Mouse (Mus musculus): ENCODE measurements around the gene Oprd1. TPM values are rescaled to one million over a fixed set of nuclear protein-coding genes. Genes with fewer than 3 reads are reported as not detected.
A peak's percentile ranks its signal among the peaks of the same experiment; 100 is the strongest.

Gene Oprd1
- polyA plus RNA-seq, 1 experiment from 2014 or later, result 0.19 TPM

DNA sequence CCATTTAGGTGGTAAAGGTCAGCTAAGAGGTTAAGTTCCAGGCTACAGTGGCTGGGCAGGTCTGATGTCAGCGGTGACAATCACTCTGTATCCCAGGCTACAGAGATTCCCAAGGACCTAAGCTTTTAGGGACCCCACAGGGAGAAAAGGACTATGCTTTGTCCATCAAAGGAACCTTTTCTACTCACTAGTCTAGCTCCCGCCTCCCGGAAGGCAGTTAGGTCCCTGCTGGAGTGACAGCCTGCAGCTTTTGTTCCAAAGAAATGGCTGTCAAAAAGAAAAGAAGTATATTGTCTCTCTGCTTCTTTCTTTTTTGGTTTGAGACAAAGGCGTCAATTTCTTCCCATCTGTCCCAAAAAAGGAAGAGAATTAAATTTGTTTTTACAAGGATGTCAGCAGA, 33.1 kb downstream of the Oprd1 start:
- 41% methylated on average over 4 of the region's 4 CpGs for WGBS
- no peaks in the 10 kb centered on the region for H3K36me3 ChIP-seq (ENCODE audit: control insufficient read depth, insufficient read depth, low read length)
- ATAC-seq (ENCODE audit: low read depth), result no peak
- H3K4me1 ChIP-seq (ENCODE audit: control insufficient read depth, insufficient read depth, low read length), result no peaks in the 10 kb centered on the region
- no peak overlapping the region for H3K4me2 ChIP-seq (ENCODE audit: low read depth, low read length)
- no peak for DNase-seq (ENCODE audit: low spot score)
- H3K4me3 ChIP-seq (ENCODE audit: low read depth, low read length), result no peak overlapping the region
- H3K27ac ChIP-seq (replicated peaks; ENCODE audit: low read depth, low read length), result no peak overlapping the region
- H3K9ac ChIP-seq (ENCODE audit: low read depth, low read length), result no peak overlapping the region
- H3K9me3 ChIP-seq (ENCODE audit: control insufficient read depth, low read length), result no peaks in the 10 kb centered on the region
- peaks cover 11% of the 10 kb centered on the region; the same call in 1 of the 2 replicates for H3K27me3 ChIP-seq (replicated peaks; ENCODE audit: control insufficient read depth, insufficient read depth, low read length)

DNA sequence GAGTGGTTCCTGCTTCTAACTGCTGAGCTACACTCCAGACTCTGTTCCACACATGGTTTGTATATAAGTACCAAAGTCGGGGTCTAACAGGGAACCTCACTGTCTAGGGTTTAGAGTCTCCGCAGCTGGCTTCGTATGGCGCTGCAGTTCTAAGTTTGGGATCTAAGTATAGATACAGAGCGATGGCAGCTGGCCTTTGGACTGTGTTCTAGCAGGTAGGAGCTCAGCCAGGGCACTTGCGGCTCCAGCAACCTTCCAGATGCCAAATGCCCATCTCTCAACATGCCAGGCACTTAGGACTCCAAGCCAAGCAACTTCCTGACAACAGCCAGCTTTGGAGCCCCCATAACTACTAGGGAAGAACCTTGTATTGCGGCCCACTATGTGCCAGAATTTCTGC, 36.1 kb downstream of the Oprd1 start:
- Histone ChIP-seq H3K36me3 (ENCODE audit: control insufficient read depth, insufficient read depth, low read length) (no peaks in the 10 kb centered on the region), H3K4me3 (ENCODE audit: low read depth, low read length) (no peak overlapping the region), H3K9me3 (ENCODE audit: control insufficient read depth, low read length) (no peaks in the 10 kb centered on the region), H3K4me1 (ENCODE audit: control insufficient read depth, insufficient read depth, low read length) (no peaks in the 10 kb centered on the region), H3K4me2 (ENCODE audit: low read depth, low read length) (no peak overlapping the region), H3K9ac (ENCODE audit: low read depth, low read length) (no peak overlapping the region), H3K27me3 (replicated peaks; ENCODE audit: control insufficient read depth, insufficient read depth, low read length) (peaks cover 4% of the 10 kb centered on the region; the same call in 1 of the 2 replicates), H3K27ac (replicated peaks; ENCODE audit: low read depth, low read length) (no peak overlapping the region)
- 94% methylated on average over 7 of the region's 7 CpGs for WGBS
- no peak for DNase-seq (ENCODE audit: low spot score)
- no peak for ATAC-seq (ENCODE audit: low read depth)

DNA sequence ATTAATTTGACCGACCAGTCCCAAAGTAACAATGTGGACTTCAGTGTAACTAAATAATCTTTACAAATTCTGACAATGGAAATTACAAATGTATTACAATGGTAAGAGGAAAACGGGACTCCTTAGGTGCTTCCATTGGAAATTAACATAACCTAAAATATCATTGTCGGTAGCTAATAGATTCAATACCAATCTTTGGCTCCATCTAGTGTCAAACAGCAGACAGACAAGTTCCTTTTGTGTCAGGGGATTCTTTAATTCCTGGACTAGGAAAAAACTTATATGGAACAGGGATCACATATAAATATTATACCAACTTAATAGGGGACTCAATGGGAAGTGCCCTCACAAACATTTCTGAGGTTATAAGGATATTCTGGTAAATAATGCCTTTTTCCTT, 43.1 kb downstream of the Oprd1 start:
- Histone ChIP-seq H3K4me2 (ENCODE audit: low read depth, low read length) (no peak overlapping the region), H3K4me1 (ENCODE audit: control insufficient read depth, insufficient read depth, low read length) (no peaks in the 10 kb centered on the region), H3K27me3 (replicated peaks; ENCODE audit: control insufficient read depth, insufficient read depth, low read length) (no peaks in the 10 kb centered on the region), H3K36me3 (ENCODE audit: control insufficient read depth, insufficient read depth, low read length) (no peaks in the 10 kb centered on the region), H3K9me3 (ENCODE audit: control insufficient read depth, low read length) (no peaks in the 10 kb centered on the region), H3K9ac (ENCODE audit: low read depth, low read length) (no peak overlapping the region), H3K27ac (replicated peaks; ENCODE audit: low read depth, low read length) (no peak overlapping the region), H3K4me3 (ENCODE audit: low read depth, low read length) (no peak overlapping the region)
- DNase-seq (ENCODE audit: low spot score) (peak; percentile 20), ATAC-seq (ENCODE audit: low read depth) (no peak)
- 35% methylated on average over 3 of the region's 3 CpGs for WGBS

DNA sequence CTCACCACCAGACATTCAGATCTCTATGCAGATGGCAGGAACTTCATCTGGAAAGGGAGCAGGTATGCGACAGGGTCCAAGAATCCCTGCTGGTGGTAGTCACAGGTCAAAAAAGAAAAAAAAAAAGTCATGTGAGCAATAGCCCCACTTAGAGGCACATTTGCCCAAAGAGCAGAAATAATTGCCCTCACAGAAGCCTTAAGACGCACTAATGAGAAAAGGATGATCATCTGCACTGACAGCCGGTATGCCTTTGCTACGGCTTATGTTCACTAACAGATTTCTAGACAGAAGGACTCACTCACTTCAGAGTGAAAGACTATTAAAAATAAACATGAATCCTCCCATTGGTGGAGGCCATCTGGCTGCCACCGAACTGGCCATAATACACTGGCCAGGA, 44.7 kb downstream of the Oprd1 start:
- Histone ChIP-seq H3K36me3 (ENCODE audit: control insufficient read depth, insufficient read depth, low read length) (no peaks in the 10 kb centered on the region), H3K27me3 (replicated peaks; ENCODE audit: control insufficient read depth, insufficient read depth, low read length) (no peaks in the 10 kb centered on the region), H3K4me3 (ENCODE audit: low read depth, low read length) (no peak overlapping the region), H3K9ac (ENCODE audit: low read depth, low read length) (no peak overlapping the region), H3K4me1 (ENCODE audit: control insufficient read depth, insufficient read depth, low read length) (no peaks in the 10 kb centered on the region), H3K27ac (replicated peaks; ENCODE audit: low read depth, low read length) (no peak overlapping the region), H3K9me3 (ENCODE audit: control insufficient read depth, low read length) (no peaks in the 10 kb centered on the region), H3K4me2 (ENCODE audit: low read depth, low read length) (no peak overlapping the region)
- DNase-seq (ENCODE audit: low spot score) (no peak), ATAC-seq (ENCODE audit: low read depth) (no peak)
- 63% methylated on average over 5 of the region's 5 CpGs for WGBS

DNA sequence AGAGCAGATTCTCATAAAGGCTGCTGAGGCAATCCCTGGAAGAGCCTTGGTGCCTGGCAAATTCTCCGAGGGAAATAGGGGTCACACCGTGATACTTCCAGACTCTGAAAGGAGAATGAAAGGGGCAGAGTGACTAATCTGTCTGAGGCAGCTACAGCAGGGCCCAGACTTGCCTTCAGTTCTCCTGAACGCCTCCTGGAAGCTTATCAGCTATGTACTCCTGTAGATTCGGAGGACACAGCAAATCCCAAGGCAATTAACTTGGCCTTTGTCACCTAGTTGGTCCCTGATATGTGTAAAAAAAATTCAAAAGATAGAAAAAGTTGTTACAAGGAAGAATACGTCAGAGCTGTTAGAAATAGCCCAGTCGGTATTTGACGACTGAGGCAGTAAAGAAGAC, 49.2 kb downstream of the Oprd1 start:
- no peak for ATAC-seq (ENCODE audit: low read depth)
- Histone ChIP-seq H3K27me3 (replicated peaks; ENCODE audit: control insufficient read depth, insufficient read depth, low read length) (no peaks in the 10 kb centered on the region), H3K27ac (replicated peaks; ENCODE audit: low read depth, low read length) (no peak overlapping the region), H3K9ac (ENCODE audit: low read depth, low read length) (no peak overlapping the region), H3K4me2 (ENCODE audit: low read depth, low read length) (no peak overlapping the region), H3K9me3 (ENCODE audit: control insufficient read depth, low read length) (no peaks in the 10 kb centered on the region), H3K4me3 (ENCODE audit: low read depth, low read length) (no peak overlapping the region), H3K4me1 (ENCODE audit: control insufficient read depth, insufficient read depth, low read length) (no peaks in the 10 kb centered on the region), H3K36me3 (ENCODE audit: control insufficient read depth, insufficient read depth, low read length) (no peaks in the 10 kb centered on the region)
- DNase-seq (ENCODE audit: low spot score), result no peak
- WGBS, result 76% methylated on average over 7 of the region's 7 CpGs

DNA sequence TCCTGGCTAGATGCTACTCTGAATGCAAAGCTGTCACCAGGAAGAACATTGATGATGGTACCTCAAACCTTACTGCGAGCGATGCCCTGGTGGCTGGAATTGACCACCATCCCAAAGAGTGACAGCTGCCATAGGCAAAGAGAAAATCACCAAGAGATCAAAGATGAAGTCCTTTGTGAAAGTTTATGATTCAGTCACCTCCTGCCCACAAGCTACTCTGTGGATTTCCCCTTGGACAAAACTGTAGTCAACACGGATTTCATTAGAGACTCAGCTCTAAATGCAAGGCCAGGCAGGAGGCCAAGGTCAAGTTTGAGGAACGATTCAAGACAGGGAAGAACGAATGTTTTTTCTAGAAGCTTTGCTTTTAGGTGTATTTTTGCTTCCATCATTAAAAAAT, 50.4 kb downstream of the Oprd1 start:
- no peak for DNase-seq (ENCODE audit: low spot score)
- Histone ChIP-seq H3K36me3 (ENCODE audit: control insufficient read depth, insufficient read depth, low read length) (no peaks in the 10 kb centered on the region), H3K9ac (ENCODE audit: low read depth, low read length) (no peak overlapping the region), H3K27me3 (replicated peaks; ENCODE audit: control insufficient read depth, insufficient read depth, low read length) (no peaks in the 10 kb centered on the region), H3K4me1 (ENCODE audit: control insufficient read depth, insufficient read depth, low read length) (no peaks in the 10 kb centered on the region), H3K4me2 (ENCODE audit: low read depth, low read length) (no peak overlapping the region), H3K4me3 (ENCODE audit: low read depth, low read length) (no peak overlapping the region), H3K27ac (replicated peaks; ENCODE audit: low read depth, low read length) (no peak overlapping the region), H3K9me3 (ENCODE audit: control insufficient read depth, low read length) (no peaks in the 10 kb centered on the region)
- 86% methylated on average over 5 of the region's 5 CpGs for WGBS
- ATAC-seq (ENCODE audit: low read depth), result no peak

DNA sequence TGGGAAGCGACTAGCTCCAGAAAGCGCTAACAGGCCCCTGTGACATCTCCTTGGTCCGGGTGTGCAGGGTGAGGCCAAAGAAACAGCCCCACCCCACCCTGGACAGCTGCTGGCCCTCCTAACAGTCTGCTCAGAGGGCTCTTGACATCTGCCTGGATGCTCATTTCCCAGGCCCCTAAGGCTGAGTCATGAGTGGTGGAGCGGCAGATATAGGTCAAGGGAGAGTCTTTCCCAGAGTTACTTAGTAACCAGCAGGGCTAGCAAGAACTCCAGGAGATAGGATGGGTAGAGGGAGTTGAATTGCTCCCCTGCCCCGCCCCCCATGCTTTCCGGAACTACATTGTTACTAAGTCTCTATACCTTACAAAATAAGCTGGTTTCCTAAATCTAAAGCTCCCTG, 51.1 kb downstream of the Oprd1 start:
- Histone ChIP-seq H3K27ac (replicated peaks; ENCODE audit: low read depth, low read length) (no peak overlapping the region), H3K9ac (ENCODE audit: low read depth, low read length) (no peak overlapping the region), H3K27me3 (replicated peaks; ENCODE audit: control insufficient read depth, insufficient read depth, low read length) (no peaks in the 10 kb centered on the region), H3K36me3 (ENCODE audit: control insufficient read depth, insufficient read depth, low read length) (no peaks in the 10 kb centered on the region), H3K4me3 (ENCODE audit: low read depth, low read length) (no peak overlapping the region), H3K4me1 (ENCODE audit: control insufficient read depth, insufficient read depth, low read length) (no peaks in the 10 kb centered on the region), H3K9me3 (ENCODE audit: control insufficient read depth, low read length) (no peaks in the 10 kb centered on the region), H3K4me2 (ENCODE audit: low read depth, low read length) (no peak overlapping the region)
- no peak for DNase-seq (ENCODE audit: low spot score)
- 73% methylated on average over 6 of the region's 6 CpGs for WGBS
- no peak for ATAC-seq (ENCODE audit: low read depth)

DNA sequence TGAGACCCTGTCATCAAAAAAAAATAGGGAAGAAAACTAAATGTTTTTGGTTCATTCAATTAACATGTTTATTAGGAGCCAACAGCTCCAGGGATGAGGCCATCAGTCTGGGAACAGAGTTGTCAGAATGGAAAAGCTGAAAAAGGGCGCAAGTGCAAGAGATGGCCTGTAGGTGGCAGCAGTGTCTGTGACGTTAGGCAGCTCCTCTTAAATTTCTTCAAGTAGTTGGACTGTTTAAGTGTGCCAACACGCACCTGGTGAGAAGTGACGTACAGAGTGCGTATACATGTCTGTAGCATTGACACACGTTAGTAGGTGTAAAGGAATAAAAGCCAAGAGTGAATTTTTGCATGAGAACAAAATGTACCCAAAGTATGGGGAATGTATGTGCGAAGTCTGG, 55.4 kb downstream of the Oprd1 start:
- Histone ChIP-seq H3K4me1 (ENCODE audit: control insufficient read depth, insufficient read depth, low read length) (no peaks in the 10 kb centered on the region), H3K9me3 (ENCODE audit: control insufficient read depth, low read length) (no peaks in the 10 kb centered on the region), H3K36me3 (ENCODE audit: control insufficient read depth, insufficient read depth, low read length) (no peaks in the 10 kb centered on the region), H3K4me2 (ENCODE audit: low read depth, low read length) (no peak overlapping the region), H3K9ac (ENCODE audit: low read depth, low read length) (no peak overlapping the region), H3K27ac (replicated peaks; ENCODE audit: low read depth, low read length) (no peak overlapping the region), H3K4me3 (ENCODE audit: low read depth, low read length) (no peak overlapping the region), H3K27me3 (replicated peaks; ENCODE audit: control insufficient read depth, insufficient read depth, low read length) (no peaks in the 10 kb centered on the region)
- WGBS, result 15% methylated on average over 7 of the region's 7 CpGs
- no peak for ATAC-seq (ENCODE audit: low read depth)
- peak; percentile 79 for DNase-seq (ENCODE audit: low spot score)

DNA sequence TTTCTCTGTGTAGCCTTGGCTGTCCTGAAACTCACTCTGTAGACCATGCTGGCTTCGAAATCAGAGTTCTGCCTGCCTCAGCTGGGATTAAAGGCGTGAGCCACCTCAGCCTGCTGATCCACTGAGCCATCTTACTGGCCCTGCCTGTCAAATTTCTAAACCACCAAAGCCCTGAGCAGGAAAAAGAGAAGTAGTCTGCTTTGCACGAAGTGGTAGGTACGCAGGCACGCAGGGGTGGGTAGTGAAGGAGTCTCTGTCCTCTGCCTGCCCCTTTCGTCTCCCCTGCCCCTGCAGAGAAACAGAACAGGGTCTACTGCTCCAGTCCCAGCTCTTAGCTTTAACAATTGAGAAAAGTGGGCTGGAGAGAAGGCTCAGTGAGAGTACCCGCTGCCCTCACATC, 59.2 kb downstream of the Oprd1 start:
- H3K27me3 ChIP-seq (replicated peaks; ENCODE audit: control insufficient read depth, insufficient read depth, low read length), result no peaks in the 10 kb centered on the region
- DNase-seq (ENCODE audit: low spot score) (no peak), ATAC-seq (ENCODE audit: low read depth) (no peak)
- H3K36me3 ChIP-seq (ENCODE audit: control insufficient read depth, insufficient read depth, low read length), result no peaks in the 10 kb centered on the region
- H3K27ac ChIP-seq (replicated peaks; ENCODE audit: low read depth, low read length), result no peak overlapping the region
- no peaks in the 10 kb centered on the region for H3K4me1 ChIP-seq (ENCODE audit: control insufficient read depth, insufficient read depth, low read length)
- no peaks in the 10 kb centered on the region for H3K9me3 ChIP-seq (ENCODE audit: control insufficient read depth, low read length)
- H3K9ac ChIP-seq (ENCODE audit: low read depth, low read length), result no peak overlapping the region
- H3K4me2 ChIP-seq (ENCODE audit: low read depth, low read length), result no peak overlapping the region
- WGBS, result 85% methylated on average over 7 of the region's 7 CpGs
- H3K4me3 ChIP-seq (ENCODE audit: low read depth, low read length), result no peak overlapping the region
